Mouse (Mus musculus) cortical plate, adult 2 months (tissue): Measurements from ENCODE around the gene Vipas39.

Experiments
- CTCF ChIP-seq: fragments of 200-500 bp; IDR thresholded peaks from 2 replicates; pipeline ENCODE4 v1.5.1; 2011; ENCODE audit warnings: mild to moderate bottlenecking, control low read depth, low read length; ENCODE audit not compliant: insufficient read depth; ENCODE audit errors: extremely low read depth
- POLR2A ChIP-seq: fragments of 200-500 bp; IDR thresholded peaks from 2 replicates; pipeline ENCODE4 v1.6.1; 2011; ENCODE audit warnings: mild to moderate bottlenecking, low read length, control low read depth; ENCODE audit not compliant: insufficient read depth; ENCODE audit errors: extremely low read depth

DNA sequence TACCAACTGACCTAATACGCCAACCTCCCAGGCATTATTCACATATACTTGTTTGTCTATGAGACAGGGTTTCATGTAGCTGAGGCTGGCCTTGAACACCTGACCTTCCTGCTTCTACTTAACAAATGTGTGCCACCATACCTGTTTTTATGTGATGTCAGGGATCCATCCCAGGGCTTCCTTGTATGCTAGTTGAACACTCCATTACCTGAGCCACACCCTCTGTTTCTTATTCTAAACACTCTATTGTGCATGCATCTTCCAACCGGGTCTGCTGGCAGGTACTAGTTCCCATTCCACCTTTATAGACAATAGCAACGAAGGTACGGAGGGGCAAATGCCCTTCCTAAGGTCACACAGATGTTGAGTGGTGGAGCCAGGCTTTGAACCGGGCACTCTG is 23.0 kb upstream of the Vipas39 start:
- TF ChIP-seq CTCF = no peak
- TF ChIP-seq POLR2A = no peak
